Mouse (Mus musculus) left cerebral cortex, postnatal 14 days (tissue): ENCODE measurements around the gene Abcc5. TPM values are rescaled to one million over a fixed set of nuclear protein-coding genes. Genes with fewer than 3 reads are reported as not detected.

Source experiments
- total RNA-seq, 2 experiments: library from RNA; stranded (reverse); gene quantifications; 2 replicates each; pipeline ENCODE4 v1.2.3; 2021

The Abcc5 gene
- total RNA-seq, 2 experiments from 2014 or later: 188 to 198 TPM

Other genes starting within 250 kb of the Abcc5 start
- 10 to 100 TPM; 43.6 to 47.6 TPM for gene Map6d1, start 185.0 kb downstream of the Abcc5 start, total RNA-seq
- 10 to 100 TPM; 62.2 to 63.4 TPM for gene Parl, start 124.0 kb downstream of the Abcc5 start, total RNA-seq
- not detected for gene Cyp2ab1, start 101.0 kb downstream of the Abcc5 start, total RNA-seq
- 10 to 100 TPM; 55.0 to 57.6 TPM for gene Eif2b5, start 72.4 kb upstream of the Abcc5 start, total RNA-seq
- gene Dvl3, start 90.6 kb upstream of the Abcc5 start, total RNA-seq: 10 to 100 TPM; 82.2 to 86.1 TPM
- 100 to 1,000 TPM; 917 to 964 TPM for gene Ap2m1, start 109.1 kb upstream of the Abcc5 start, total RNA-seq
- 10 to 100 TPM; 82.9 to 86.5 TPM for gene Abcf3, start 122.2 kb upstream of the Abcc5 start, total RNA-seq
- gene Vwa5b2, start 163.1 kb upstream of the Abcc5 start, total RNA-seq: 10 to 100 TPM; 58.6 to 63.8 TPM
- gene Eef1akmt4, start 185.2 kb upstream of the Abcc5 start, total RNA-seq: 1 to 10 TPM; 1.6 to 2.6 TPM
- gene Gm49333, start 185.2 kb upstream of the Abcc5 start, total RNA-seq: under 1 TPM in 1 of 2 experiments, not detected in 1; 0.34 TPM
- 10 to 100 TPM; 13.0 to 14.3 TPM for gene Alg3, start 185.3 kb upstream of the Abcc5 start, total RNA-seq
- 100 to 1,000 TPM; 176 to 177 TPM for gene Camk2n2, start 194.9 kb upstream of the Abcc5 start, total RNA-seq
- 10 to 100 TPM; 22.3 to 26.2 TPM for gene Ece2, start 203.4 kb upstream of the Abcc5 start, total RNA-seq
- 100 to 1,000 TPM; 238 to 253 TPM for gene Psmd2, start 225.3 kb upstream of the Abcc5 start, total RNA-seq
- 100 to 1,000 TPM; 330 to 342 TPM for gene Eif4g1, start 241.9 kb upstream of the Abcc5 start, total RNA-seq